In the genomic region with DNA sequence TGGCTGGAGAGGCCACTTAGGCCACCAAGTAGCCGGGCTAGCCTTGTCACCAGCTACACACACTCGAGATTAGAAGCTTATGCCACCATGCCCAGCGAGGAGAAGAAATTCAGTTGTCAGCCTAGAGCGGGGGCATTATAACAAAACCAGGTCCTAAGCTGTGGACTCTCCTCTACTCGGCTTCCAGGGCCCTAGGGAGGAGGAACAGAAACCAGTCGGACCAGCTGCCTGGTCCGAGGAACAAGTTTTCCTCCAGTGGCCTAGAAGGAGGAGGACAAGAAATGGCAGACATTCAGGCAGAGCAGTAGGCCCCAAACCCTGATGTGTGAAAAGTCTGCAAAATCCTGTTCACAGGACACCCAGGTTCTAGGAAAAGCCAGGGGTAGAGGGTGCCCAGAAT, we compare ENCODE assay signal across 15 mouse cellular contexts. TPM values are rescaled to one million over a fixed set of nuclear protein-coding genes. Genes with fewer than 3 reads are reported as not detected.
DNase-seq lines count a peak whose midpoint lies in the region; ATAC-seq and TF ChIP-seq lines count a peak whose summit lies in the region.
"Had no signal": no experiment of that assay in that cellular context is flagged by ENCODE, and none has a peak within 500 bp of the region (broad histone marks: within the 10 kb centered on the region; RNA-seq: fewer than 3 reads in every experiment).

No protein-coding gene starts in this region.

- intact Hi-C loops in left cerebral cortex, adult 2 months (cut with DNase I), result no loop called here

- H3K9me3 ChIP-seq in kidney, embryonic 14.5 days (ENCODE audit: control insufficient read depth, low read length), result no peaks in the 10 kb centered on the region
- H3K9me3 ChIP-seq in lung, embryonic 16.5 days (ENCODE audit: control insufficient read depth, low read length), result no peaks in the 10 kb centered on the region
- H3K9me3 ChIP-seq in intestine, postnatal 0 days (ENCODE audit: control insufficient read depth), result no peaks in the 10 kb centered on the region
- no peaks in the 10 kb centered on the region for H3K9me3 ChIP-seq in stomach, embryonic 14.5 days (ENCODE audit: control insufficient read depth, low read depth, low read length)
- H3K9me3 ChIP-seq: neural tube, embryonic 12.5 days had no signal

- no peaks in the 10 kb centered on the region for H3K27me3 ChIP-seq in kidney, embryonic 14.5 days (ENCODE audit: control insufficient read depth, insufficient read depth, low read length)
- no peaks in the 10 kb centered on the region for H3K27me3 ChIP-seq in lung, embryonic 16.5 days (ENCODE audit: control insufficient read depth, insufficient read depth, low read depth, low read length)
- H3K27me3 ChIP-seq in intestine, postnatal 0 days (replicated peaks; ENCODE audit: control insufficient read depth, insufficient read depth, low read length), result no peaks in the 10 kb centered on the region
- H3K27me3 ChIP-seq in stomach, embryonic 14.5 days (ENCODE audit: control insufficient read depth, insufficient read depth, low read length), result no peaks in the 10 kb centered on the region
- H3K27me3 ChIP-seq: neural tube, embryonic 12.5 days had no signal

- no peak overlapping the region for H3K4me3 ChIP-seq in kidney, embryonic 14.5 days (ENCODE audit: low read length)
- H3K4me3 ChIP-seq in lung, embryonic 16.5 days (ENCODE audit: low read length), result no peak overlapping the region
- no peak overlapping the region for H3K4me3 ChIP-seq in intestine, postnatal 0 days (ENCODE audit: low read depth, low read length)
- no peak overlapping the region for H3K4me3 ChIP-seq in stomach, embryonic 14.5 days (ENCODE audit: low read depth, low read length)
- no peak overlapping the region for H3K4me3 ChIP-seq in left cerebral cortex, adult 2 months
- H3K4me3 ChIP-seq: neural tube, embryonic 12.5 days had no signal

- H3K4me2 ChIP-seq in kidney, embryonic 14.5 days (replicated peaks; ENCODE audit: low read depth, low read length), result no peak overlapping the region
- H3K4me2 ChIP-seq in lung, embryonic 16.5 days (ENCODE audit: low read depth, low read length), result no peak overlapping the region
- H3K4me2 ChIP-seq in intestine, postnatal 0 days (replicated peaks; ENCODE audit: low read depth), result 0 out of 2 replicates have a peak overlapping the region, but pooled peaks have one; percentile 3
- no peak overlapping the region for H3K4me2 ChIP-seq in stomach, embryonic 14.5 days (replicated peaks; ENCODE audit: low read depth, low read length)
- H3K4me2 ChIP-seq: neural tube, embryonic 12.5 days had no signal

- H3K9ac ChIP-seq in kidney, embryonic 14.5 days (ENCODE audit: low read depth, low read length), result no peak overlapping the region
- H3K9ac ChIP-seq in lung, embryonic 16.5 days (ENCODE audit: low read length), result no peak overlapping the region
- H3K9ac ChIP-seq in intestine, postnatal 0 days (ENCODE audit: low read depth, low read length), result no peak overlapping the region
- H3K9ac ChIP-seq in stomach, embryonic 14.5 days (replicated peaks; ENCODE audit: low read depth, low read length), result no peak overlapping the region
- H3K9ac ChIP-seq: neural tube, embryonic 12.5 days had no signal

- H3K27ac ChIP-seq in kidney, embryonic 14.5 days (ENCODE audit: low read depth, low read length), result 0 out of 2 replicates have a peak overlapping the region, but pooled peaks have one; percentile 37
- H3K27ac ChIP-seq in lung, embryonic 16.5 days (ENCODE audit: low read length), result peak overlapping the region; percentile 77
- peak overlapping the region; percentile 64; the same call in 1 of the 2 replicates for H3K27ac ChIP-seq in intestine, postnatal 0 days (ENCODE audit: low read depth, low read length)
- H3K27ac ChIP-seq in stomach, embryonic 14.5 days (ENCODE audit: low read length), result peak overlapping the region; percentile 71; the same call in 1 of the 2 replicates
- H3K27ac ChIP-seq in left cerebral cortex, adult 2 months, result no peak overlapping the region
- H3K27ac ChIP-seq: neural tube, embryonic 12.5 days had no signal

- 77% methylated on average over 7 of the region's 7 CpGs for WGBS in kidney, embryonic 14.5 days
- WGBS in lung, embryonic 16.5 days, result 57% methylated on average over 7 of the region's 7 CpGs
- WGBS in intestine, postnatal 0 days, result 54% methylated on average over 7 of the region's 7 CpGs
- WGBS in stomach, embryonic 14.5 days, result 70% methylated on average over 7 of the region's 7 CpGs

- peaks cover 32% of the 10 kb centered on the region for H3K4me1 ChIP-seq in kidney, embryonic 14.5 days (ENCODE audit: control insufficient read depth, insufficient read depth, low read length)
- H3K4me1 ChIP-seq in lung, embryonic 16.5 days (replicated peaks; ENCODE audit: control insufficient read depth, insufficient read depth, low read length), result peaks cover 48% of the 10 kb centered on the region
- H3K4me1 ChIP-seq in intestine, postnatal 0 days (replicated peaks; ENCODE audit: control insufficient read depth, insufficient read depth, low read length), result peaks cover 38% of the 10 kb centered on the region
- peaks cover 25% of the 10 kb centered on the region for H3K4me1 ChIP-seq in stomach, embryonic 14.5 days (ENCODE audit: control insufficient read depth, insufficient read depth, low read length)

- no peak for TF ChIP-seq CTCF in intestine, postnatal 0 days (IDR thresholded peaks at IDR 0.05; ENCODE audit: low read depth)
- TF ChIP-seq CTCF in left cerebral cortex, adult 2 months (IDR thresholded peaks at IDR 0.05), result no peak

- no peaks in the 10 kb centered on the region for H3K36me3 ChIP-seq in kidney, embryonic 14.5 days (ENCODE audit: control insufficient read depth, insufficient read depth, low read length)
- no peaks in the 10 kb centered on the region for H3K36me3 ChIP-seq in lung, embryonic 16.5 days (ENCODE audit: control insufficient read depth, insufficient read depth, low read length)
- no peaks in the 10 kb centered on the region for H3K36me3 ChIP-seq in intestine, postnatal 0 days (ENCODE audit: control insufficient read depth, insufficient read depth)
- no peaks in the 10 kb centered on the region for H3K36me3 ChIP-seq in stomach, embryonic 14.5 days (ENCODE audit: control insufficient read depth, insufficient read depth, low read length)
- H3K36me3 ChIP-seq: neural tube, embryonic 12.5 days had no signal

- DNase-seq in kidney, postnatal 36 days, result no peak
- no peak for DNase-seq in lung, postnatal 25 days (ENCODE audit: low spot score)
- no peak for DNase-seq in left cerebral cortex, adult 2 months (ENCODE audit: extremely low spot score in 1 of 2, low spot score in 2 of 2)
- no peak for DNase-seq in gastrocnemius, postnatal 10 days
- DNase-seq: B cell, adult 2 months; cerebellum, adult 8-10 months; embryo, embryonic 11 days; gastrocnemius, postnatal 36 days; retina, postnatal 1 day had no signal

- no peak for ATAC-seq in kidney, embryonic 14.5 days (ENCODE audit: low FRiP score, low TSS enrichment)
- ATAC-seq in lung, embryonic 16.5 days (ENCODE audit: low read depth), result peak; percentile 16; the same call in 1 of the 2 replicates
- no peak for ATAC-seq in intestine, postnatal 0 days
- no peak for ATAC-seq in stomach, embryonic 14.5 days (ENCODE audit: insufficient number of reproducible peaks, insufficient read depth, low FRiP score, low read depth)
- ATAC-seq: hindbrain, embryonic 16.5 days had no signal

RNA-seq across cellular contexts. Expression of a gene that starts 12.2 kb away (rescaled TPM):
- polyA plus RNA-seq in kidney, embryonic 14.5 days (2014; fragmentation: Nextera tagmentation; extraction: Ambion mirVana), result 17.4 and 27.4 TPM in 2 replicates
- 63.6 and 81.5 TPM in 2 replicates for polyA plus RNA-seq in lung, embryonic 16.5 days (2015; fragmentation: Nextera tagmentation; extraction: Ambion mirVana)
- polyA plus RNA-seq in intestine, postnatal 0 days (2015; fragmentation: Nextera tagmentation; extraction: Ambion mirVana), result 184 and 199 TPM in 2 replicates
- 45.3 and 48.9 TPM in 2 replicates for polyA plus RNA-seq in stomach, embryonic 14.5 days (2014; fragmentation: Nextera tagmentation; extraction: Ambion mirVana)
- total RNA-seq in left cerebral cortex, adult 2 months (2021), result 10 to 100 TPM; 12.8 to 17.8 TPM
- 10 to 100 TPM; 36.7 to 43.8 TPM for total RNA-seq in gastrocnemius, postnatal 10 days (2021)
